Mouse (Mus musculus): ENCODE measurements around the gene Vti1a.

GRCm38 (mm10) chr19:55578094-55579085 lies 262.3 kb downstream of the Vti1a start:
- no peak for TF ChIP-seq CTCF (IDR thresholded peaks at IDR 0.05; ENCODE audit: borderline replicate concordance, insufficient read depth, low read length)
- no peak for TF ChIP-seq POLR2A (IDR thresholded peaks at IDR 0.05; ENCODE audit: low read depth, low read length)
